Mouse (Mus musculus) right cerebral cortex, adult 18-20 months (tissue): ENCODE data around the gene Col24a1.

ENCODE experiments used
- DNase-seq: peaks from one replicate; pipeline ENCODE4 v3.0.0; 2022; ENCODE audit warnings: mixed read lengths

Gene Col24a1

DNA sequence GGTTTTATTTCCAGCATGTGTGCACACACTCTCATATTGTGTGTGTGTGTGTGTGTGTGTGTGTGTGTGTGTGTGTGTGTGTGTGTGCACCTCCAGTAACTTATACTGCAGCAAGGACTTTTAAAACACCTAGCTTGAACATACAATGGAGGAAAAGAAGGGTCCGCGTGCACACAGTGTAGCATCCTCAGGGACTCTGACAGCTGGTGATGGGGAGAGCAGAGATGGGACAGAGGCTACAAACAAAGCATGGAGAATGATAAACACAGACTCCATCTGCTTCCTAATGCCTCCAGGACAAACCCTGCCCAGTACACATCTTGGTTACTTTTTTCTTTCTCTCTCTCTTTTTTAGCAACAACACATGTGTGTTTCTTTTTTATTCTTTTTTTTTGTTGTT is 171.5 kb downstream of the Col24a1 start:
- DNase-seq = no peak

DNA sequence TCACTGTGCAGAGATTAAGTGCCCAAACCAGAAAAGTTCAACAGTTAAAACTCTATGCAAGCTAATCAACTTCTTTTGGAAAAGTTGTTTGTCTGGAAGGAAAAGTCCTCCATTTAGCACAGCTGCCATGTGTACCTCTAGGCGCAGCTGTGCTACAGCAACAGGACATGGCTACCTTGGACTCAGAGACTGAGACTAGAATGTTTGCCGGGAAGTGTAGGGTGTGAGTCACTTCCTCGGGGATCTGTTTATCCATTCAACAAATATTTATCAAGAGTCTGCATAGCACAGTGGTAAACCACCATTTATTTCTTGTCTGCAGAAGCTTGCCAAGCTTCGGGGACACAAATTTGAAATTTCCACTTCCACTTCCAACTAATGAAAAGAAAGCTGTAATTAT is 178.8 kb downstream of the Col24a1 start:
- no peak for DNase-seq

DNA sequence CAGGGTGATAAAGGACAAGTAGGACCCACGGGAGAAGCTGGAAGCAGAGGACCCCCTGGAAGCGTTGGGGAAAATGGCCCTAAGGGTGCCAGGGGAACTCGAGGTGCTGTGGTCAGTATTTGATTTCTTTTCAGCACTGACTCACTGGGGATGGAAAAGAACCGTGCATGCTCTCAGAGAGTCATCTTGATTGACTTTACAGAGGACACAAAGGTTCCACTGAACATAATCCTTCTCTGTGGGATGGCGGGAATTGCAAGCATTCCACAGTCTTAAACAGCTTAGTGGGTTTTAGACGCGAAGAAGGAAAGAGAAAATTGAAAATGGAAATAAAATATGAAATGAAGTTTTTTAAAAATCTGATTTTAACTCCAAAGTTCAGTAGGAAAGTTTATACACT is 181.9 kb downstream of the Col24a1 start:
- DNase-seq = no peak

DNA sequence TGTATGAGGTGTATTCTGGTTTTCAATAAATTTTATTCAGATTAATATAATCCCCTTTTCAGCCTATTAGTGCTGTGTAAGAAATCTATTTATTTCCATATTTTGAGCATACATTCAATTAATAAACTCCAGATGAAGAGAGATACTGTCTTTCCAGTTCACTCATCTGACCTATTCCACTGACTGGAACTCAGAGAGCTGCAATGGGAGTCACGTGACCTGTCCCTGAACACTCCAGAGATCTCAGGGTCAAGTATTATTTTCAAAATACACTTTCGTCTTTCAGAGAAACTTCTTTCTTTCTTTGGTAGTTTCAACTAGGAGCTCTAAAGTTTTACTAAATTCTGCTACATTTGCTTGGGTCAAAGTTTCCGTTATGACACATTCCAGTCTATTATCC is 184.4 kb downstream of the Col24a1 start:
- DNase-seq = no peak

DNA sequence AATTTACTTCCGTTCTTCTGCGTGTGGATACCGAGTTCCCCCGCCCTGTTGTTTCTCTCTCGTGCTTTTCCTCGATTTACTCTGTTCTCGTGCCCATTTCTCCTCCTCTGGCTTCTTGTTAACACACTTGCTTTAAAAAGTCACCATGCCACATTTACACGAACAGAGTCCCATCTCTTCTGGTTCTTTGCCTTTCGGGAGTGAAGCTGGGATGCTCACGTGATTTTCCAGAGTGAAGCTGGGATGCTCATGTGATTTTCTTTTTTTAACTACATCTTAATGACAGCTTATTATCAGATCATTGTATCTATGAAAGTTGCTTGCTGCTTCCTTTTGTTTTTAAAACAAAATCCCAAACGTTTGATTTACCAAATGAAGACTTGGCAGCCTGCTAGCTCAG is 184.8 kb downstream of the Col24a1 start:
- no peak for DNase-seq

DNA sequence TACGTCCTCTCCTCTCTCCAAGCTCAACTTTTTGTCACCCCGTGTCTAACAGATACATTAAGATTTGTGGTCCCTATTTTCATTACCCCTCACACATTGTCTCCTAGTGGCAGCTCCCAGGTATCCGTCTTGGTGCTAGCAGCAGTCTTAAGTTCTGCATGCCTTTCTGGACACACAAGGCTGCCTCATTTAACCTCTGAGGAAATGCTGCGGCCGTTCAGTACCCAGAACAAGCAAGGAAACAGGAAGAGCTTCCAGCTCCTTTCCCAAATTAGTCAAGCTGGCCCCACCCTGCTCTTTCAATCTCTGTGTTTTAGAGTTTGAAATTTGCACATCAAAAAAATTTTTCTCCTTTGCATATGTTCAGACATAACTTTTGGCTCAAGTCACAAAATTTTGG is 186.2 kb downstream of the Col24a1 start:
- DNase-seq = no peak

DNA sequence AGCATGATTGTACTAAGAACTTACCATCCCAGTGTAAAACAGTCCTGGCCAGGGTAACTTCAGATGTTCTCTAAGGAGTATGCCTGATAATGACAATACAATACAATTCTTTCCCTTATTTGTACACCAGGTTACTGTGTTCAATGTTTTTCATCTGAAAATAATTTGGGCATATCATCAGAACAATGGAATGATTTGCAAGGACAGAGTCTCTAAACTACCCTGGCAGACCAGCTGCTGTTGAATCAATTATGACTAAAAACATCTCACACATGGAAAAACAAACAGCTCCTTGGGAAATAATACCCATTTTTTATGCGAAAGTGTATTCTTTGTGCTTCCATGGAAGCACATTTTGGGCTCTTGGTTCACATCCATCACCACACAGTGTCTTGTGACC is 198.0 kb downstream of the Col24a1 start:
- DNase-seq = no peak

DNA sequence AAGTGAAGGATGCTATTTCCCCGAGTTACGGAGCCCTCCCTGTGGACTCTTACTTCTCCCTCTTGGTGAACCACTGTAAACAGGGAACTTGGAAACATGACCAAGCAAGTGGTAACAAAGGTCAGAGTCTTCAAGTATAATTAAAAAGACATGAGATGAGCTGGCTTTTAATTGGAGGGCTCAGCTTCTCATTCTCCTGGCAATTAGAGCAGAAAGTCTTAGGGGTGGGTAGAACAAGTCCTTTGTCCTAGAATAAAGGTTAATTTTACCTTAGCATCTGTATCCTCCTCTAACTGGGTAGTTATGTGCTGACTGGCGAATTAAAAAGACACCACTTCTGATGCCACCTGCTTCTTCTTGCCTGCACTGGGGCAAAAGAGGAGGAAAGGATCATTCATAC is 199.1 kb downstream of the Col24a1 start:
- no peak for DNase-seq

DNA sequence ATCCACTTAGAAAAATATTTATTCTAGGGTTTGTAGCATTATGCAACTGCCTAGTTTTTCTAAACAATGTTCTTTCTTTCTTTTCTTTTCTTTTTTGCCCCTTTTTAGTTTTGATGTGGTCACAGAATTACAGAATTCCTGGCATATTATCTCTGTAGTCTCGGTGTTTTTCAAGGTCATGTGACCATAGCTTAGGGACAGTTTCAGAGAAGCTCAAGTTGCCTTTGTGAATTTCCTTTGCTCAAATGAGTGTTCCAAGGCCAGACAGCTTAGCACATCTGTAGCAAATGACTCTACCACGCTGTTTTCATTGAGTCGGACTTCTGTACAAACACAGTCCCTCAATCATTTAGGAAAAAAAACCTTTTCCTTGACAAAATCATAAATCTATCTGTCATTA is 205.9 kb downstream of the Col24a1 start:
- DNase-seq = no peak

DNA sequence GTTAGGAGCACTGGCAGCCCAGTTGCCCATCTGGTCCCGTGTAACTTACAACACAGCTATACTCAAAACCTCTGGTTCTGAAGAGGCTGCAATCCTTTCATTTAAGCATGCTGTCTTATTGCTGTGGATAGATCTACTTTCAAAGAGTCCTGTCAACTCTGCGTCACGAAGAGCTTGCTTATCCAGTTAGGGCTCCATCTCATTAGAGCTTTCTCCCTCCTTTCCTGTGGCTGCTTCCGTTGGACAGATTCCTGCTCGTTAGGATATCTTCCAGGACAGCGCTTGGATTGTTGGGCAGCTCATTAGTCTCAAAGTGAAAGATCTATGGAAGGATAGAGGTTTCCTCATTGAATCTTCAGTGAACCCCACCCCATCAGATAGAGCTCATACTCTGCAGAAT is 206.6 kb downstream of the Col24a1 start:
- no peak for DNase-seq

DNA sequence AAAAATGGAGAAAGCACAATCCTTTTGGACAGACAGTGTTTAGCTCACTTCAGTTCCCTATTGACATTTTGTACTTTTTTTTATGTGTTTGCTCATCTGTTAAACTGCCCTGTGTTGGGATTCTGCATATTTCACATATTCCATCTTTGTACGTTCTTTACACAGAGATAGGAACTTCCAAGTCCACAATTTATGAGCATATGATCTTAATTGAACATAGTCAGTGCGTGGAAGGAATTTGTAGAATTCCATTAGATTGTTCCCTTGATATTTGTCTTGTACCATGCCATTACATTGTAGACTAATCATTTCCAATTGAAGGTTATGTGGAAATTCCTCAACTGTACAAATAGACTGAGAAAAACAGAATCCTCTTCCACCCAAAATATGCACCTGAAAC is 212.6 kb downstream of the Col24a1 start:
- DNase-seq = no peak

DNA sequence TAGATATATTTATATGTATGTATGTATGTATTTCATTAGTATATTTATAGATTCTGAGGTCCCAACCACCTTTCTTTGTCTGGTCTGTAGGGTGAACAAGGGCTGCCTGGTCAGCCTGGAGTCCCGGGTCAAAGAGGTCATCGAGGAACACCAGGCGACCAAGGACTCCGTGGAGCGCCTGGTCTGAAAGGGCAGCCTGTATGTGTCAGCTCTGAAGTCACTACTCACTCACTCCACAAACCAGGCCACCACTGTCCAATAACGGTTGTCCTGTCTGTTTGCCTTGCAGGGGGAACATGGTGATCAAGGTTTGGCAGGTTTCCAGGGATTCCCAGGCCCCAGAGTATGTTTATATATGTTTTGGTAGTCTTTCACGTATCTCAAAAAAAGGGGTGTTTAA is 216.3 kb downstream of the Col24a1 start:
- DNase-seq = no peak

DNA sequence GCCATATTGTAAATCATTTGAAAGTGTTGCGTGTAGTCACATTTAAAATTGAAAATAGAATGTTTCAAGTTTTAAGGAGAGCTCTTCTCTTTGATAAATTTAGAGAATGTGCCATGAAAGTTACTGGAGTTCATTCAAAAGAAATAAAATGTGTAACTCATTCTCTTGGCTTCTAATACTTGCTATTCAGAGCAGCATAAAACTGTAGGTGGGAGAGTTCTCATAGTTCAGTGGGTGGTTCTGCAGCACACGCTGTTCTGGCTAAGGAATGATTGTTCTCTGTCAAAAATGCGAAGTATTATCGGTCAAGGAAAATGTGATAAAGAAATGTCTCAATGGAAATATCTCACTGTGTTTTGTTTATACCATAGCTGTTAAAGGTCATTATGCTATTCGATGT is 221.9 kb downstream of the Col24a1 start:
- peak; percentile 5 for DNase-seq

DNA sequence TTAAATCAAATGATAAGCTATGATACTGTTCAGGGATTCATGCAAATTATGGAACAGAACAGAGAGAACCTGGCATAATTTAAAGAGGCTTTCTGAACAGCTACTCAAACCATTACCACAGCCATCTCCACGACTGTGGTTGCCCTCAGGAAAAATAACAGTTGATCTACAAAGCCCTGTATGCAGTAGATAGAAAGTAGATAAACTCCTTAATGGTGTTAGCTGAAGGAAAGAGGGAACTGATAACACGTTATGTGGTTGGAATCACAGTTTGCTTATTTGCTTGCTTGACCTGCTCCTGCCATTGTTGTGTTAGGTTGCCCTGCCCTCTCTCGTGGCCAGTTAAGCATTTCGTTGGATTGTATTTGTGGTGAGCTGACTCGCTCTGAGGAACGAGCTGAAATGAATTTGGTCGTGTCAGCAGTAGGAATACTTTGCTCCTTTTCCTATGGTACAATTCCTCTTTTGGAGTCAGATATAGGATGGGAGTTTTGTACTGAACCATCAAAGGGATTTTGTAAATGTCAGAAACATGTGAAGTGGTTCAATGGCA is 229.3 kb downstream of the Col24a1 start:
- DNase-seq = no peak

DNA sequence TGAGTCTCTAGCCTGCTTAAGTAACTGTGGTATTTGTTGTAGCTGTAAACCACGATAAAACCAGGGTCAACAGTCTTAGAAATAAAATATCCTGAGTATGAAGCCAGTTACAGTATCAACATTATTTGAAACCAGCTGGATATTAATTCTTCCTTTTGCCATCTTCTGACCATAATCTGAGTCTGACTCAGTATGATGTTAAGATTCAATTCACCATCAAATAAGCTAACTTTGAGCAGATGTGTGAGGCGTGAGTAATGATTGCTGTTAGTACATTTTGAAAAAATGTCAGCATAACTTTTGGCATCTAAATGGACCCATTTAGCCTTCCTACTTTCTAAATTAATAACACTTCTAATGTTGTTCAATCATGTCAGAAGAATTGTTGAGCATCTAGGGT is 230.0 kb downstream of the Col24a1 start:
- no peak for DNase-seq

DNA sequence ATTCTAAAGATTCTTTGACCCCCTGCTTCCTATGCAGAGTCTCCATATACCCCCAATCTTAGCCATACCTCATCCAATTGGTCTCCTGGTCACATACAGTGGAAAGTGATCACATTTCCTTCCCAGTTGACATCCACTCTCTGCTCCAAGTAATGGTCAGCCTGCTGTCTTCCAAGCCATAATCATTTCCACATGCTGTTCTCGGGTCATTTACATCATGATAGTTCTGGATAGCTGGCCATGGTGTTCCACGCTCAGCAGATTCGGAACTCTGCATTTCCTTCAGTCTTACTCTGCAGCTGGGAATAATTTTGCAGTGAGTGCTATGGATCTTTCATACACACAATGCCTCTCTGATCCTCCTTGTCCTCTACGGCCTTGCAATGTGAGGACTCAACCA is 233.0 kb downstream of the Col24a1 start:
- no peak for DNase-seq

DNA sequence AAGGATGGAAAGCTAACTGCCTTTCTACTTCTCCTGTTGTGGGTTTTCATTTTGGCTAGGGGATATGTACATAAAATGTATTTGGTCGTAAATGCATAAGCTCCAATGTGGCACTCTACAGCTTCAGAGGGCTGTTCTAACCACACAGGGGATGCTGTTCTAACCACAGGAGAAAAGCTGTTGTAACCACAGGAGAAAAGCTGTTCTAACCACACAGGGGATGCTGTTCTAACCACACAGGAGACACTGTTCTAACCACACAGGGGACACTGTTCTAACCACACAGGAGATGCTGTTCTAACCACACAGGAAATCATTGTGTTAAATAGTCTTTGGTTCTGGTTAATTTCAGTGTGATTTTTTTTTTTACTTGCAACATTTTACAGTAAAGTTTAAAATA is 245.6 kb downstream of the Col24a1 start:
- no peak for DNase-seq

DNA sequence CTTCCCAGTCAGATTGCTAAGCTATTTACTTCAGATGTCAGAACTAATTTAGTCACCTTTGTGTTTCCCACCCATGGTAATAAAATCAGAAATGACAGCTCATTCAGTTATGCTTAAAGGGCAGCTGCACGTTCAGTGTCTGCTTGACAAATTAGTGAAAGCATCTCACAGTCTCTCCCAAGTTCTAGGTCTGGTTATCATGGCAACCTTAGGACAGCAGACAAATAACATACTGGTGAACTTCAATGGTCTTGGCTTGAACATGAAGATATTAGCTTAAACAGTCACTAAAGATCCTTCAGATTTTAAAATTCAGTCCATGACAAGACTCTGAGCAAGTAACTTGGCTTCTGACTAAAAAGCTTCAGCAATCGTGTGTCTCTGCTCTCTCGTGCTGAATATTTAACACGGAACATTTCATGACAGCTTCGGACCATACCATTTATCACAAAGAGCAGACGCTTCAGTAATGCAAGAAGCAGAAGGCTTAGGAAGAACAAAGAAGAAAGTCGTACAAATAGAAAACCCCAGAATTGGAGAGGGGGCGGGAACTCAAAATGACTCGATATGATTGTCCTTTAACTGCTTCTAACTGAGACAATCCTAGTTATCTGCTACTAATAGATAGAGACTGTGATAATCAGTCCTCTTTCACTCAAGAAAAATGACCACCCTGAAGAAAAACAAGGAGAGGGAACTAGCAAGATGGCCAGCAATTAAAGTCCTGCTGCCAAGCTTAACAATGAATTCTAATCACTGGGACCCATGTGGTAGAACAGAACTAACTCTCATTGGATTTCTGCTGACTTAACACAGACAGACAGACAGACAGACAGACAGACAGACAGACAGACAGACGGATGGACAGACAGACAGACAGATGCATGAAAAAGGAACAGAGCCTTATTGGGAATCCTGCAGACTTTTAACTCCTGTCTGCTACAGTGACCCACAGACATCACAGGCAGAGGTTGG is 256.5 kb downstream of the Col24a1 start:
- DNase-seq = no peak

DNA sequence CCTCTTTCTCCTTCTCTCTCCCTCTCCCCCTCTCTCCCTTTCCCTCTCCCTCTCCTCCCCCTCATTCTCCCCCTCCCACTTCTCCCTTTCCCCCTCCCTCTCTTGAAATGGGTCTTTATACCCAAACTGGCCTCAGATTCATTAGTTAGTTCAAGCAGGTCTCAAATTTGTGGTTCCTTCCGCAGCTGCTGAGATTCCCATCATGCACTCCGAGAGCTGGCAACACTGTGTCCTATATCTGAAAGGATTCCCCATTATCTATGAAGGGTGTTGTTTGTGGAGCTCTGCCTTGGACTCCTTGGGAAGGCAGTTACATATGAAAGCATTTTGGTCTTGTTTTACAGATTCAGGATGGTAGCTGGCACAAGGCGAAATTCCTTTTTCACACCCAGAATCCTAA is 257.9 kb downstream of the Col24a1 start:
- no peak for DNase-seq

DNA sequence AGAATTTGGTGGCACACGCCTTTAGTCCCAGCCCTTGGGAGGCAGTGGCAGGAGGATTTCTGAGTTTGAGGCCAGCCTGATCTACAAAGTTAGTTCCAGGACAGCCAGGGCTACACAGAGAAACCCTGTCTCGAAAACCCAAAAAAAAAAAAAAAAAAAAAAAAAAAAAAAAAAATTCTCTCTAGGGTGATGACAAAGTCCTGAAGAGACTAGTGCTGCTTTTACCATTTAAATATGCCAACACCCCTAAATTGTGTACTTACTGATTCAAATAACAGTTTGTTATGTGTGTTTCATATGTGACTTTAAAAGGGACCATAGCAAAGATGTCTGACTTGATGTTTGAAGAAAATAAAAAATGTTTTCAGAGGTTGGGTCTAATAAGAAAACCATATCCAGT is 262.1 kb downstream of the Col24a1 start:
- DNase-seq = no peak

DNA sequence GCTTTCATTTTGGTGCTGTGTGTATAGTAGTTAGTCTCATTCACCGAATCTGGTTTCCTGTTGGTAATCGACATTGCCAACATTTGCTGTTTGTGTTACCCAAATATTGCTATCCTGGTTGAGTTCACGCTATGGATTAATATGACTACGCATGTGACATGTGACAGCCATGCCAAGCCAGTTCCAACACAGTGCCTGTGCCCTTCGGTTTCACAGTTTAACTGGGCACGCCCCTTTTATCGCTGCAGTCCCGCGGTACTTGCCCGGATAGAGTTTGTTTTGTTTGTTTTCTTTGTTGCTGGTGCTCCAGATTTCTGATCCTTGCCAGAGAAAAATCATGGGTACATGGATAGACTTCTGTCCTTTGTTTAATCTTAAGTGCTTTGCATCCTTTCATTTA is 263.9 kb downstream of the Col24a1 start:
- DNase-seq = no peak

DNA sequence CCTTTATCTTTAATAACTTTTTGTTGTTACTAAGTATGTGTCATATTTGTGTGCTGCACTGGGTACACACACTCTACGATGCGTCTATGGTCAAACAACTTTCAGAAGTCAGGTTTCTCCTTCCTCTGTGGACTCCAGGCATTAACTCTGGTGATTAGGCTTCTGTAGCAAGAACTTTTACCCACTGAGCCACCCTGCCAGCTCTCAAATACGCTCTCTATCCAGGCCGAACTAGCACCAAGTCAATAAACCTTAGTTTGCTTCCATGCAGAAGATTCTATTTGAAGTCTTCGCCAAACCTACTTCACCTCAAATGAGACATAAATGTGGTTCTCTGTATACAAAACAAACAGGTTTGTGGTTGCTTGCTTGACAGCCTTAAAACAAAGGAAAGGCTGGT is 267.4 kb downstream of the Col24a1 start:
- no peak for DNase-seq

DNA sequence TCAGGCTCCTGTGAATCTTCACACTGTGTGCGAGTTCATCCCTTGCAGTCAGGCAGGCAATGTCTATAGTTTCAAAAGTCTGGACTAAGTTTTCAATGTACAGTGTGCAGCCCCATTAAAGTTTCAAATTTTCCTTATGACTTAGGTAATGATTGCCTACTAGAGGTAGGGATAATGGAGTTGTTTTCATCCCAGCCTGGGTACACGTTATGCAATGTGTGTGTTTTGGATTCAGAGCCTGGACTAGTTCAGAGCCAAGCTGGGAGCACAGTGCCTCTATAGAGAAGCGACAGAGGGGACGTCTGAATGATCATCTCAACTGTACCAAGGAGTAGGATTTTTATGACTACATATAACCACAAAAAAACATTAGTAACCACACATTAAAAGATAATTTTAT is 267.8 kb downstream of the Col24a1 start:
- no peak for DNase-seq

DNA sequence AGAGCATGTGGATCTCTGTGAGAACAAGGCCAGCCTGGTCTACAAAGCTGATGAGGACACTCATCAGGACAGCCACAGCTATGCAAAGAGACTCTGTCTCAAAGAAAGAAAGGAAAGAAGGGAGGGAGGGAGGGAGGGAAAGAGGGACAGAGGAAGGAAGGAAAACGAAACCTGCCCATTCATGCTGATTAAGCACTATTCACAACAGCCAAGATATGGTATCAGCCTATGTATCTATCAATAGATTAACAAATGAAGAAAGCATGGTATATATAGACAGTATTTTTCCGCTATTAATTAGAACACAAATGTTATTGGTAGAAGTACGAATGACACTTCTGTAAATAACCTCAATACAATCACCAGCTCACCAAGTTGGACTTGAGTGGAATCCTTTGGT is 282.2 kb downstream of the Col24a1 start:
- no peak for DNase-seq

DNA sequence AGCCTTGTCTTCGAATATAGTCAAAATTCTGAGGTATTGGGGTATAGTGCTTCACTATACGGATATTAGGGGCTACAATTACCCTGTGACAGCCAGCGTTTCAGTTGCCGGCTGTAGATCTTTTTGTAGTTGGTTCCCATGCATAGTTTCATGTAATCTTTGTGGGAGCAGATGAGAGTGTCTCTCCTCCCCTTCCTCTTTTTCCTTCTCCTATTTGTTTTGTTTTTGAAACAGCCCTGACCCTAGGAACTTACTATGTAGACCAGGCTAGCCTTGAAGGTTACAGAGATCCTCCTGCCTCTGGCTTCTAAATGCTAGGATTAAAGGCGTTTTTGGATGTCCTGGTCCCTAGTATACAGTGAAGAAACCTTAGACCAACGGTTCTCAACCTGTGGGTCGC is 283.1 kb downstream of the Col24a1 start:
- DNase-seq = no peak
